Mouse (Mus musculus): ENCODE data around the gene Uri1.

GRCm38 (mm10) chr7:37961247-37961646 lies 62.1 kb downstream of the Uri1 start:
- TF ChIP-seq POLR2A (IDR thresholded peaks at IDR 0.05; ENCODE audit: low read depth, low read length) (no peak), CTCF (IDR thresholded peaks at IDR 0.05; ENCODE audit: borderline replicate concordance, insufficient read depth, low read length) (no peak)
